Mouse (Mus musculus) forebrain, embryonic 14.5 days (tissue): ENCODE measurements at regions not wholly inside any gene's neighbourhood (a gene's known extent, or its start where the extent isn't known, plus 50 kb on each side); places are given as distances from the start of the nearest gene placed in this dataset.

Experiments
- ATAC-seq: fragments of 200-750 bp; cut with Nextera tagmentation; 2 replicates; pipeline ENCODE4 v1.8.0; 2017; ENCODE audit warnings: mild to moderate bottlenecking, moderate library complexity
- DNase-seq: peaks from one replicate; pipeline ENCODE4 v3.0.0-alpha.2; 2015; ENCODE audit warnings: low spot score
- H3K27ac ChIP-seq: fragments of 300-500 bp; sonication (generic); 2 replicates; pipeline ENCODE4 v1.5.1; 2014; ENCODE audit warnings: low read depth, mild to moderate bottlenecking, control low read depth, low read length, moderate library complexity
- H3K27me3 ChIP-seq: fragments of 300-500 bp; sonication (generic); replicated peaks from 2 replicates; pipeline ENCODE4 v1.6.1; 2014; ENCODE audit warnings: low read length, control low read depth, mixed read lengths; ENCODE audit not compliant: control insufficient read depth, insufficient read depth
- H3K36me3 ChIP-seq: fragments of 300-500 bp; sonication (generic); 2 replicates; pipeline ENCODE4 v1.6.1; 2014; ENCODE audit warnings: low read length, control low read depth; ENCODE audit not compliant: control insufficient read depth, insufficient read depth
- H3K4me1 ChIP-seq: fragments of 300-500 bp; sonication (generic); 2 replicates; pipeline ENCODE4 v1.6.1; 2014; ENCODE audit warnings: antibody characterized with exemption, low read length, control low read depth; ENCODE audit not compliant: control insufficient read depth, insufficient read depth
- H3K4me2 ChIP-seq: fragments of 300-500 bp; sonication (generic); 2 replicates; pipeline ENCODE4 v1.6.1; 2014; ENCODE audit warnings: mild to moderate bottlenecking, control low read depth, low read length
- H3K4me3 ChIP-seq: fragments of 300-500 bp; sonication (generic); 2 replicates; pipeline ENCODE4 v1.5.1; 2014; ENCODE audit warnings: low read depth, low read length, control low read depth
- H3K9ac ChIP-seq: fragments of 300-500 bp; sonication (generic); 2 replicates; pipeline ENCODE4 v1.6.1; 2014; ENCODE audit warnings: mild to moderate bottlenecking, low read length, control low read depth, moderate library complexity
- H3K9me3 ChIP-seq: fragments of 300-500 bp; sonication (generic); replicated peaks from 2 replicates; pipeline ENCODE4 v1.6.1; 2016; ENCODE audit warnings: low read length, control low read depth, mixed read lengths; ENCODE audit not compliant: control insufficient read depth
- WGBS: fragments of 180-500 bp; shearing (Covaris S2); extraction: QIAGEN DNeasy Blood & Tissue Kit; methylation state at CpG from one replicate; pipeline ENCODE4 v1.1.7; 2014; 5-methylcytosine and 5-hydroxymethylcytosine counted together

DNA sequence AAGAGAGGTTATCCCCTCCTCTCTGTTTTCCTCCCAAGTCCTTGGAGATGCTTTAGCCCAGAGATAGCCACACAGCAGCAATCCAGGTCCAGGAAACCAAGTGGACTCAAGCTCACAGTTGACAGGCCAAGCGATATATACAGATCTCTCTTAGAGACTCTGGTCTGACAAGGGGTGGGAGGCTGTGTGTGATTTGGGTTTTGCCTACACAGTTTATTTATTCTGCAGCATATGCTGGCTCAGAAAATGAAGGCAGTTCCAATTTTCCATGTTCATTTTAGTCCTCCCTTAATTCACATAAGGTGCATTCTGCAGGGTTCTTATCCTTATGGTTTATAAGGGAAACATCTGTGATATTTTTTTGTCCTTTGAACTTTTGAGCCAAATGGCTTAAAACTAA is 595.0 kb upstream of the Apob start:
- Histone ChIP-seq H3K27me3 (no peaks in the 10 kb centered on the region), H3K27ac (no peak overlapping the region), H3K4me3 (no peak overlapping the region), H3K36me3 (no peaks in the 10 kb centered on the region), H3K4me1 (no peaks in the 10 kb centered on the region), H3K4me2 (no peak overlapping the region), H3K9me3 (no peaks in the 10 kb centered on the region), H3K9ac (no peak overlapping the region)
- ATAC-seq = no peak
- no peak for DNase-seq
- WGBS = 91% methylated on average over 1 of the region's 1 CpGs

- H3K27me3 ChIP-seq = no peaks in the 10 kb centered on the region
- H3K4me1 ChIP-seq = 0 out of 2 replicates have a peak, but pooled peaks cover 2% of the 10 kb centered on the region
- H3K36me3 ChIP-seq = no peaks in the 10 kb centered on the region
- 26% methylated on average over 4 of the region's 4 CpGs for WGBS
- H3K4me2 ChIP-seq = no peak overlapping the region
- H3K9ac ChIP-seq = no peak overlapping the region
- ATAC-seq = peak; percentile 90
- DNase-seq = peak; percentile 70
- no peak overlapping the region for H3K4me3 ChIP-seq
- H3K9me3 ChIP-seq = no peaks in the 10 kb centered on the region
- no peak overlapping the region for H3K27ac ChIP-seq
These were observed 573.6 kb upstream of the Apob start for GRCm38 (mm10) chr12:7403800-7404199.

DNA sequence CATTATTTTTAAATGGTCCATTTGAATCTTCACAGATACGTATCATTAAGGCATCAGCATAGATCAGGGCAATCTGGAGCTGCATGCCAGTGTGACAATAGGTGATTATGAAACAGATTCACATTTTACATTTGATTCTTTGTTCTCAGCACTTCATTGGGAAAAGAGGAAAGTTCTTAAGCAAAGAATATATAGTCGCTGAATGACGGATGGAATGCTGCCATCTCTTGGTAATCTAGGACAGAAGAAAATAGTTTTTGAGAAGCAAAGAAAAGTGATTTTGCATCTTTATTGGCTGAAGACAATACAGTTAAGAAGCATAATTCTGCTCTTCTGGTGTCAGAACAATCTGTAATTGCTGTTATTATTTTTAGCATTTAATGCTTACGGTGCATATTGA is 565.6 kb upstream of the Apob start:
- DNase-seq (peak; percentile 46), ATAC-seq (no peak)
- WGBS = 87% methylated on average over 4 of the region's 4 CpGs
- Histone ChIP-seq H3K36me3 (no peaks in the 10 kb centered on the region), H3K9ac (no peak overlapping the region), H3K4me2 (no peak overlapping the region), H3K4me1 (no peaks in the 10 kb centered on the region), H3K27me3 (no peaks in the 10 kb centered on the region), H3K27ac (no peak overlapping the region), H3K9me3 (no peaks in the 10 kb centered on the region), H3K4me3 (no peak overlapping the region)

DNA sequence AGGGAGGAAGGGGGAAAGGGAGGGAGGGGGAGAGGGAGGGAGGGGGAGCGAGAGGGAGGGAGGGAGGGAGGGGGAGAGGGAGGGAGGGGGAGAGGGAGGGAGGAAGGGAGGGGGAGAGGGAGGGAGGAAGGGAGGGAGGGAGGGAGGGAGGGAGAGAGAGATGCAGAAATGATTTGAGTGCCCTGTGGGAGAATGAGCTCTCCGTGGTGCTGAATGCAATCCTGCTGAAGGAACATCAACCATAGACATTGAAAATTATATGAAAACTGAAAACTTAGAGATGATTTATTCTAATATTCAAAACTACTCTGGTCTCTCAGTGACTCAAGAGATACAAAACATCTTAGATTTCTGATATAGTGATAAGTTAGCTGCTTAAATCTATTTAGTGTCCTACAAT is 557.2 kb upstream of the Apob start:
- Histone ChIP-seq H3K4me1 (no peaks in the 10 kb centered on the region), H3K9me3 (no peaks in the 10 kb centered on the region), H3K27ac (no peak overlapping the region), H3K4me3 (no peak overlapping the region), H3K4me2 (no peak overlapping the region), H3K27me3 (no peaks in the 10 kb centered on the region), H3K36me3 (no peaks in the 10 kb centered on the region), H3K9ac (no peak overlapping the region)
- ATAC-seq (no peak), DNase-seq (no peak)
- WGBS = 17% methylated on average over 1 of the region's 2 CpGs

- no peaks in the 10 kb centered on the region for H3K36me3 ChIP-seq
These were observed 555.5 kb upstream of the Apob start for GRCm38 (mm10) chr12:7421826-7422540.

DNA sequence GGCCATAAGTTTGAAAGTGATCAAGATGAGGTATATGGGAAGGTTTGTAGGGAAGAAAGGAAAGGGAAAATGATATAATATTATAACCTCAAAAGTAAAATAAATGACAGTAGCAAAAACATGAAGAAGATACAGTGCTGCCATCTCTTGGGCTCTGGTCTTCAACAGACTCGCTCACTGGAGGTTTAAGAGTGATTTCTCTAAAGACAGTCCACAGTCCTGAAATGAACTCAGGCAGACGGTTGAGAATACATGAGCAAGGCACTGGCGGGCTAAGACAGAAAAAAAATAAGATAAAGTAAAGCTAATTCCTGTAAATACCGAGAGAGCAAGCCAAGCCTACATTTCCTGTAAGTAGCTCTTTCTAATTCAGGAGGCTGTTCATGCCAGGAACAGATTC is 546.5 kb upstream of the Apob start:
- H3K4me1 ChIP-seq = no peaks in the 10 kb centered on the region
- H3K27me3 ChIP-seq = no peaks in the 10 kb centered on the region
- H3K36me3 ChIP-seq = no peaks in the 10 kb centered on the region
- no peak overlapping the region for H3K9ac ChIP-seq
- no peak for ATAC-seq
- WGBS = 84% methylated on average over 4 of the region's 4 CpGs
- H3K9me3 ChIP-seq = no peaks in the 10 kb centered on the region
- no peak overlapping the region for H3K27ac ChIP-seq
- no peak for DNase-seq
- no peak overlapping the region for H3K4me3 ChIP-seq
- no peak overlapping the region for H3K4me2 ChIP-seq

More at GRCm38 (mm10) chr12:7421826-7422540, 555.5 kb upstream of the Apob start:
- H3K4me3 ChIP-seq = no peak overlapping the region
- no peaks in the 10 kb centered on the region for H3K27me3 ChIP-seq
- H3K4me1 ChIP-seq = no peaks in the 10 kb centered on the region
- no peak overlapping the region for H3K4me2 ChIP-seq
- ATAC-seq (no peak), DNase-seq (no peak)
- no peak overlapping the region for H3K27ac ChIP-seq
- WGBS = 59% methylated on average over 2 of the region's 2 CpGs
- no peak overlapping the region for H3K9ac ChIP-seq
- H3K9me3 ChIP-seq = no peaks in the 10 kb centered on the region

DNA sequence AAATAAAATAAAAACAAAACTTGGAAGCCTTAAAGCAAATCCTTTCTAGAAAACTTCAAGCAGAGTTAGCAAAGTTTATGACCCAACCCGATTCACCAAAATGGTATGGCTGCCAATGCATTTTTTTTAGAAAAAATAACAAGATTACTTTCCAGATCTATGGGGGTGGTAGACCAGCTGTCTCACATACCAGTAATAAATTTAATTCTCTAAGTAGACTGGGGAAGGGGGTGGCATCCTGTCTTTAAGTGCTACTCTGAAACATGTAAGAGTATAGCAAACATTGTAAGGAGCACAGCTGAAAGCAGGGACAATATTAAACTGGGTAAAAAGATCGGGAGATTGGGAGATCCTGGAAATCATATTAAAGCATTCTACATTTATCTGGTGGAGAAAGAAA is 532.2 kb upstream of the Apob start:
- H3K4me3 ChIP-seq = no peak overlapping the region
- no peak overlapping the region for H3K4me2 ChIP-seq
- no peaks in the 10 kb centered on the region for H3K9me3 ChIP-seq
- H3K36me3 ChIP-seq = no peaks in the 10 kb centered on the region
- 95% methylated on average over 2 of the region's 2 CpGs for WGBS
- ATAC-seq (no peak), DNase-seq (no peak)
- no peaks in the 10 kb centered on the region for H3K27me3 ChIP-seq
- H3K9ac ChIP-seq = no peak overlapping the region
- H3K4me1 ChIP-seq = no peaks in the 10 kb centered on the region
- no peak overlapping the region for H3K27ac ChIP-seq

DNA sequence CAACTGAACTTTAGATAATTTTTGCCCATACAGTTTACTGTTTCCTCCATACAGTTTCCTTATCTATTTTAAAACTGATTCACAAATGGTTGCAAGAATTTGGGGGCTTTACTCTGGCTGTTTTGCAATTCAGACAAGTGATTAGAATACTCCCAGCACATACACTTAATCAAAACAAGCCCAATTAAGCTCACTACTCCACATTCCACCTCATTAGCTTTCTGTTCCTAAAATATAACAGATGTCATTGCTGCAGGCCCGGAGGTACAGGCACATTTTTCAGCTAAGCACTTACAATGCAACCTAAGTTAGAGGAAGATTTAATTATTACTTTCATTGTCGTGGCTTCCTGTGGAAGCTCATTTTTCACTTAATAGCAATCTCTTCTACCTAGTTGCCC is 526.9 kb upstream of the Apob start:
- H3K36me3 ChIP-seq = no peaks in the 10 kb centered on the region
- no peaks in the 10 kb centered on the region for H3K27me3 ChIP-seq
- H3K27ac ChIP-seq = no peak overlapping the region
- no peak overlapping the region for H3K4me3 ChIP-seq
- DNase-seq (peak; percentile 78), ATAC-seq (peak; percentile 85)
- peaks cover 3% of the 10 kb centered on the region; the same call in 1 of the 2 replicates for H3K4me1 ChIP-seq
- no peaks in the 10 kb centered on the region for H3K9me3 ChIP-seq
- no peak overlapping the region for H3K4me2 ChIP-seq
- no peak overlapping the region for H3K9ac ChIP-seq
- 9% methylated on average over 2 of the region's 2 CpGs for WGBS

DNA sequence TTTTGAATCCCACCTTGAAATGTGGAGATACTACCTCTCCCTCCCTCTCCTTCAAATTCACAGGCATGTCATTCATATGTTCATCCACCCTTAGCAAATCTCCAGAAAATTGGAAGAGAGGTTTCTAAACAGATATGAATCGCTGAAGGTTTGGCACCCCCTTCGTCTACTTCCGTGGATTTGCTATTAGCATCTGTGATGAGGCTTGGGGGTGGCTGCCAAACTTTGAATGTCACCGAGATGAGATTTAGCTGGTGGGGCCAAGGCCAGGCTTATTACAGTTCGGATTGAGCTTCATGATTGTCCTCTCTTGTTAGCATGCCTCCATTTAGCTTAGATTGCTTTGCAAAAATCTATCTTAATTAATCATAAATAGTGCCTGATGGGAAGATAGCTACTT is 520.4 kb upstream of the Apob start:
- Histone ChIP-seq H3K4me1 (peaks cover 5% of the 10 kb centered on the region; the same call in 1 of the 2 replicates), H3K4me2 (no peak overlapping the region), H3K36me3 (no peaks in the 10 kb centered on the region), H3K9me3 (no peaks in the 10 kb centered on the region), H3K27ac (no peak overlapping the region), H3K9ac (no peak overlapping the region), H3K4me3 (no peak overlapping the region), H3K27me3 (no peaks in the 10 kb centered on the region)
- DNase-seq = peak; percentile 56
- 47% methylated on average over 5 of the region's 5 CpGs for WGBS
- no peak for ATAC-seq
